Mouse (Mus musculus) ovary, postnatal 10 days (tissue): ENCODE data around the gene Prkca.
A peak's percentile ranks its signal among the peaks of the same experiment; 100 is the strongest.

Experiments used
- DNase-seq: peaks from one replicate; pipeline ENCODE4 v3.0.0; 2022; ENCODE audit warnings: low spot score

Prkca gene

DNA sequence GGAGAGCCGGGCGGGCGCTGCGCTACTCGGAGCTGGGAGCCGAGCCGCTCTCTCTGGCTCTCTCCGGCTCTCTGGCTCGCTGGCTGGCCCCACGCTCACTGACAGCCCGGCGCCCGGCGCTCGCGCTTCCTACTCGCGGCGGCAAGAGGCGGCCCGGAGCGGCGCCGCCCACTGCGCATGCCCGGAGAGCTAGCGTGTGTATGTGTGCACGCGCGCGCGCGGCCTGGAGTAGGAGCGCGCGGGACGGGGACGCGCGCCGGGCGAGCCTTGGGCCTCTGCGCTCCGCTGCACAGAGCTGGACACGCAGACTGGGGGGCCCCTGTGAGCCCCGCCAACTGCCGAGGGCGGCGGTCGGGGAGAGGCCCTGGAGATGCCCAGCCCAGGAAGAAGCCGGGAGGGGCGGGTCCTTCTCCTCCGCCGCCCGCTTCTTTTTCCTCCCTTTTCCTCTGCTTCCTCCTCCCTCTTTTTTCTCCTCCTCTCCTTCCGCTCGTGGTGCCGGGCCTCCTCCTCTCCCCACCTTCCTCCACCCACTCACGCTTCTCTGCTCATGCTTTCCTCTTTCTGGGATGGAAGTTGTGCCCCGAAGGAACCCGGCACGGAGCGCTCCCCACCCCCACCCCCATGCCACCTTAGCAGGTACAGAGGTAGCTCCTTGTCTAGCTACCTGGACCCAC is at the start of gene Prkca:
Prkca (minus strand) TSS at position 140 of the 674 bp plus-strand sequence.
- DNase-seq, result peak; percentile 79

DNA sequence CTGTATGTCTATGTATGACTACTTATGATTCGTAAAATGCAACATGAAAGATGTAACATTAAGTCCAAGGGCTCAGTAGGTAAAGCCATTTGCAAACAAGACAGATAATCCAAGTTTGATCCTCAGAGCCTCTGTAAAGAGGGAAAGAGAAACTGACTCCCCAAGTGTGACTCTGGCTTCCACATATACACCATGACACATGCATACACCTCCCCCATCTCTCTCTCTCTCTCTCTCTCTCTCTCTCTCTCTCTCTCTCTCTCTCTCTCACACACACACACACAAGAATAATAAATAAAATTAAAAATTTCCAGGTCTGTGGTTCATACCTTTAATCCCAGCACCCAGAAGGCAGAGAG is 41.9 kb upstream of the Prkca start:
- no peak for DNase-seq

DNA sequence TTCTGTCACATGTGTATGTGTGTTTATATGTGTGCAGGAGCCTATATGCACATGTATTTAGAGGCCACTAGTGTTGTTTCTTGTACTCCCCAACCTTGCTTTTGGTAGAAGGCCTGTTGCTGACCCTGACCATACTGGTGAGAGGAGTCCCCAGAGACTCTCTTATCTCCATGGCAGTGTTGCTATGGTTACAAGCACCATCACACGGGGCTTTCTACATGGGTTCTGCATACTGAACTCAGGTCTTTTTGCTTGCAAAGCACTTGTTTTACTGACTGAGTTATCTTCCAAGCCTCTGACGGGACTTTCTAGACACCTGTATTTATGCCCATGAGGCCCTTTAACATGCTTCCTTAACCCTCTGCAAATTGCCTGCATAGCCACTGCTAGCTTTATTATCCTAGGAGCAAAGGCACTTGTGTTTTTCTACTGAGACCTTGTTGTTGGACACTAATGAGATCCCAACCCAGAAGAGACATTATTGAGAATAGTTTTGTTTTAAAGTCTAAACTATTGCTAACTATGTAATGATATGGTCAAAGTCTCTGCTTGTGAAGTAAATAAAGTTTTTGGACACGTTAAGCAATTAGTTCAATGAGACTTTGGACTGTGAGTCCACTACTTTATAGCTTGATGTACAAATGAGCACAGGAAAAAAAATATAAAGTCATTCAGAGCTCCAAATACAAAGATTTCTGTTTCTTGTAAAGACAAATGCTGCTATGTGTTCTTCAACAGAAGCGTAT is 41.4 kb upstream of the Prkca start:
- DNase-seq, result no peak

GRCm38 (mm10) chr11:108382664-108383063 is 38.9 kb upstream of the Prkca start:
- DNase-seq, result no peak

DNA sequence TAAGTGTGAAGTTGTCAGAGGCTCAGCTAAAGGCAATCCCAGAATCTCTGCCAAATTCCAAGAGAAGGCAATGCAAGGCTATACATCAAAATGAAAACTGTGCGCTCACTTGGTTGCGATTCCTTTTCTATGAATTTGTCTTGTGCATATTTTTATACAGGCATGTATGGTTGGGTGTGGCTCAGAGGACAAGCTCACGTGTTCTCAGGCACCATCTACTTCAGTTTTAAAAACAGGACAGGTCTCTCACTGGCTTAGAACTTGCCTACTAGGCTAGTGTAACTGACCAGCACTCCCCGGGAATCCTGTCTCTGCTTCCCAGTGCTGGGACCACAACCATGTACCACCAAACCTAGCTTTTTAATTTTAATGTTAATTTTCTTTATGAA is 34.6 kb upstream of the Prkca start:
- no peak for DNase-seq

DNA sequence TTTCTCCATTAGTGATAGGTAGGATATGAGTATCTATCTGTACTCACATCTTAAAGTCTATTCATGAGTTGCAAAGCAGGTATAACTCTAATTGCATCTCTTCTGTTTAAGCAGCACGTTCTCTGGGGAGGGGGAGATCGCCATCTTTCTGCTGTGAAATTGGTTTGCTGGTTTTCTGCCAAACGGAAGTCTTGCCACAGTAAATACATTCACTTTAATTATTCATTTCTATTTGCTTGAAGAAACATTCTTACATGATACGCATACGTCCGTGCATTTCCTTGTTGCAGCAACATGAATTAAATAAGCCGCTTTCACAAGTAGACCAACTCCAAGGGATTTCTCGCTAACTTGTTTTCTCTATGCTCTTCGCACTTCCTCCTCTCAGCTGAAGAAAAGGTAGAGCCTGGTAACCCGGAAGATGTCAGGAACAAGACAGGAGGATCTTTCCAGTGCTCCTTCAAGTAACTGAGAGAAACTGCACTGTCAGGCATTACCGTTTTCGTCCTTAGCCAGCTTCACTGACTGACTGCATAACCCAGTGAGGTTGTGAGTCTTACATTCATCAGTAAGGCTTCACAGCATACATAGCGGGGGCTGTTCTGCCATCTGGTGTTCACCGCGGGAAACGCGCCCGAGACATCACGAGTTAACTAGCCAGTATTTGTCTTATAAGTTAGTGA is 34.1 kb upstream of the Prkca start:
- peak; percentile 31 for DNase-seq

DNA sequence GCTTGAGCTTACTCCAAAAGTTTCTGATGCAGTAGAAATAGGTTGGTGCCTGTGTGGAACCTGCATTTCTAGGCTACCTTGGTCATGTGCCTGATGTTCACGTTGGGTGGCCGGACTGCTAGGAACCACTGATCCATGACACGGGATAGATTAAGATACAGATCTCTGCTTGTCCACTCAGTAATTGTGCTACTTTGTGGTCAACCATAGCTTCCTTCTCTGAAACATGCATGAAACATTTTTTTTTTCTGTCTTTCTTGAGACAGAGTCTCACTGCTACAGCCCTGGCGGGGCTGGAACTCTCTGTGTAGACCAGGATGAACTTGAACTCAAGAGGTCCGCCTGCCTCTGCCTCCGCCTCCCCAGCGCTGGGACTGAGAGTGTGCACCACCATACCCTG is 33.1 kb upstream of the Prkca start:
- DNase-seq, result no peak

GRCm38 (mm10) chr11:108367046-108367445 is 23.3 kb upstream of the Prkca start:
- no peak for DNase-seq

DNA sequence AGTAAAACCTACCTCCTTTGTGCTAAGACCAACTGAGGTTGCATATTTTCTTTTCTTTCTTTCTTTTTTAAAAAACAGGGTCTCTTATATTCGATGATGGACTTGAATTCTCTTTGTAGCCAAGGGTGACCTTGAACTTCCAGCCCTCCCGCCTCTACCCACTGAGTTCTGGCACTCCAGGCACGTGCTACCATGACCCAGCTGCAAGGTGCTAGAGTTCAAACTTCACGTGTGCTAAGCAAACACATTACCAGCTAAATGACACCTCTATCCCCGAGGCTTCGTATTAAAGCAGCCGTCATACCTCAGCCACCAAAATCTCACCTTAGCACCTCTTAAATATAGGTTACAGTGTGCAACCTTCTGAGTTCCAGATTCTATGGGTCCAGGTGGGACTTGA is 21.9 kb upstream of the Prkca start:
- no peak for DNase-seq

GRCm38 (mm10) chr11:108364945-108365589 is 21.3 kb upstream of the Prkca start:
- DNase-seq, result no peak

- no peak for DNase-seq
Observed at GRCm38 (mm10) chr11:108363991-108364390, 20.3 kb upstream of the Prkca start.

DNA sequence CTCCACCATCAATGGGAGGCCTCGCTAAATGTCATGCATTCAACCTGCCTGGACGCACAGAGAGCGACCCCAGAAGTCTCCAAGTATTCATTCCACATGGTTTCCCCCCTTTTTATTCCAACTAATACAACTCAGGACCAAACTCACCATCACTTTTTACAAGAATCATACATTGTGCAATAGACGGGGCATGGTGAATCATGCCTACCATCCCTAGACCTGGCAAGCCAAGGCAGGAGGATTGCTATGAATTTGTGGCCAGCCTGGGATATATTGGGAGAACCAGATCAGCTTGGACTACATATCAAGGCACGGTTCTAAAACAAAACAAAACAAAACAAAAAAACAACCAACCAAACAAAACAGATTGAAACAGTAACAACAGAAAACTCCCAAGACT is 19.2 kb upstream of the Prkca start:
- no peak for DNase-seq

DNA sequence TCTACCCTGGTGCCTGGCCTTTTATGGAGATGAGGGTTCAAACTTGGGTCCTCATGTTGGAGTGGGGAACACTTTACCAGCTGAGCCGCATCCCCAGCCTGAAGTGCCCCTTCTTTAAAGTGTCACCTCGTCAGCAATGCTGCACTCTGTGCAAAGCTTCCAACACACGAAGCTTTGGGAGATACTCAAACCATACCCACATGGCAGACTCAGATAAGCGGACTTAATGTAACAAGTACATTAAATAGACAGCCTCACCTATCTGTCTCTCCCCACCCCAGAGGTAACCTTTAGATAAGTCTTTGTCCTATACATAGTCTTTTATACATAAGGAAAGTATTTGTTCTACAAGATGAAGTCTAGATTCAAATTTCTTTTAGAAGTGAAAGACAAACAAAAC is 17.3 kb upstream of the Prkca start:
- DNase-seq, result no peak

DNA sequence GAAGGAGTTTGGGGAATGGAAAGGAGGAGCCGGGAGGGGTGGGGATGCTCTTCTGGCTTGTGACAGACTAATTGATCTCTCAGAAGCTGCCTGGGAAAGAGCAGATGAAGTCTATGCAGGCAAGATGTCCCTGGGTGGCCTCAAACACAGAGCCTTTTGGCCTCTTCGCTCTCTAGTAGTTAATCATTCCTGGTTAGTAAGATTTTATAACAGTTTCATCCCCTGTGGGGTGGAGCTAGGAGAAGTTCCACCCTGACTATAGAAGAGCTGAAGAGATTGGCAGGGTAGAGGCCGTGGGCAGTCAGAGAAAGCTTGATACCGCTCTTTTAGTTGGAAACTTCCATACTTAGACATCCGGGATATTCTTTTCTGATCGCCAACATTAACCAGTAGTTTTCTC is 15.2 kb upstream of the Prkca start:
- no peak for DNase-seq

DNA sequence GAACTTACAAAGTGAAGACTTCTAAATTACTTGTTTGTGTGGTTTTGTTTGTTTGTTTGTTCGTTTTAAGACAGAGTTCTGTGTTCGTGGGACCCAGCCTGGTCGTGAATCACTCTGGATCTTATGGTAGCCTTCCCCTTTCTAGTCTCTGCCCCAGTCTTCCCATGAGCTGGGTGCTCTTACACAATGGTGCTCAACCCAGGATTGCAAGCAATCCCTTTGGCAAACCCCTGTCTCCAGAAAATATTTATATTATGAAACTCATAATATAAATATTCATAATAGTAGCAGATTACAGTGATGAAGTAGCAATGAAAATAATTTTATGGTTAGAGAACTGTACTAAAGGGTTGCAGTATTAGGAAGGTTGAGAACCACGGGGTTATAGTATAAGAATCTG is 12.3 kb upstream of the Prkca start:
- DNase-seq, result no peak

- no peak for DNase-seq
Observed at GRCm38 (mm10) chr11:108352842-108353388, 9.2 kb upstream of the Prkca start.

GRCm38 (mm10) chr11:108350799-108351198 is 7.1 kb upstream of the Prkca start:
- DNase-seq, result no peak

DNA sequence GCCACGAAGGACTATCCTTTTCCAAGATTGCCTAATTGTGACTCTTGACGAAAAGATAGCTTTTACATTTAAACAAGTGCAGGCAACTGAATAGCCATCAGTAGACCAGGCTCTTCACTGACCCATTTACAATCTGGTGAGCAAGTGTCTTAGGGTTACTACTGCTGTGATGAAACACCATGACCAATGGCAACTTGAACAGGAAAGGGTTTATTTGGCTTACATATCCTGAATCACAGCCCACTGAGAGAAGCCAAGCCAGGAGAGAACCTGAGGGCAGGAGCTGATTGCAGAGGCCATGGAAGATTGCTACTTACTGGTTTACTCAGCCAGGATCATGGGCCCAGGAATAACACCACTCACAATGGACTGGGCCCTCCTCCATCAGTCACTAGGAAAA is 1.6 kb upstream of the Prkca start:
- no peak for DNase-seq

- no peak for DNase-seq
Observed at GRCm38 (mm10) chr11:108344759-108345158, 1.0 kb upstream of the Prkca start.

DNA sequence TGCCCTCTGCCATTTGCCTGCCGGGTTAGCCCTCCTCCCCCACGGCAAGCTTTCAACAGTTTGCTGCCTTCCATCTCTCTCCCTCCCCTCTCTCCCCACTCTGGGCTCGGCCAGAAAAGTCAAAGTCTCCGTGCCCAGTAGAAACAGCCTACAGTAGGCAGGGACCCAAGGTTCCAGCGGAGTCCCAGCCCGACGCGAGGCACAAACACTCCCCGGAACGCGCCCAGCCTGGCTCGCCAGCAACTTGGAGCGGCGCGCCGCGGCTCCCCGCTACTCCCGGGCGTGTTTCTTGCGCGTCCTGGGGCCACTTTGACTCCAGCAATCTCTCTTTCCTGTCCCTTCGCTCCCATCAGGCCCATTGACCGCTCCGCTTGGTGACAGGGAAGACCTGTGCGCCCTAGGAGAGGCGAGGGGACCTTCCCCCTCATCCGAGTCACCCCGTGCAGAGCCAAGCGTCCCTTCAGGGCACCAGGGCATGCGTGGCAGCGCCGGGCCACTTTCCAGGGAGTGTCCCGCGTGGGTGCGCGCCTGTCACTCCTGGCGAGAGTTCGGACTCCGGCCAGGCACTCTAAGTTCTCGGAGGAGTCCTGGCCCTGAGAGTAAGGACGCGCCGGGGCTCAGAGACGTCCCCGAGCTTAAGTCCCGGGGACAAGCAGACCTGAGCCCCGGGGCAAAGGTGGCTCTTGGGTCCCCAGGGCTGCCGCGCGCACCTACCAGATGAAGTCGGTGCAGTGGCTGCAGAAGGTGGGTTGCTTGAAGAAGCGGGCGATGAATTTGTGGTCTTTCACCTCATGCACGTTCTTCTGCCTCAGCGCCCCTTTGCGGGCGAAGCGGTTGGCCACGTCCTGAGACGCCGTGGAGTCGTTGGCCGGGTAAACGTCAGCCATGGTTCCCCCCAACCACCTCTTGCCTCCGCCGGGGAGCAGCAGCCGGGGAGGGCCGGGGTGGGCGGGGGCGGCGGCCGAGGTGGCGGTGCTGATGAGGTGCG is 653 bp downstream of the Prkca start, which contains the start of gene Apoh:
Apoh (plus strand) TSS at position 574 of the 988 bp plus-strand sequence.
- peak; percentile 21 for DNase-seq

DNA sequence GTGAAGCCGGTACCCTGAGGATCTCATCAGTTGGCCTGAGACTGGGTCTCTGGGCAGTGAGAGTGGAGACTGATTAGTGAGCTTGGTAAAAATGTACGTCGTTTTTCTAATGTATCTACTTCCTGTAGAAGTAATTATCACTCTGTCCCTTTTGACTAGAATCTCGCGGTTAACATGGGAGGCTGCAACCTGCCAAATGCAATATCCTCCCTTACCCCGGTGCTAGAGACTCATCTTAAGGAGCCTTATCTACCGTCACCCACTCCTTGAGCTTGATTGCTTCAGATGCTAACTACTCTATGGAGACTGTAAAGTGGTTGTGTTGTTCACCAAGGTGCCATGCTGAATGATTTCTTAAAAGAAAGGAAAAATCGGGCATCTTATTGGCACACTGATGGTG is 1.9 kb downstream of the Prkca start:
- DNase-seq, result no peak
